Mouse (Mus musculus) kidney, postnatal 25 days (tissue): ENCODE measurements around the gene Gtf2h1.
A peak's percentile ranks its signal among the peaks of the same experiment; 100 is the strongest.

Source experiments
- DNase-seq, 2 experiments: peaks; one replicate each; pipeline ENCODE4 v3.0.0; 2021; ENCODE audit warnings: mixed read lengths in 2 of 2

The Gtf2h1 gene

GRCm38 (mm10) chr7:46795287-46796205, at the start of gene Gtf2h1, which contains the start of gene Hps5:
Gtf2h1 (plus strand) TSS chr7:46796103.
Hps5 (minus strand) TSS chr7:46796064.
- DNase-seq: peak; percentile 99

DNA sequence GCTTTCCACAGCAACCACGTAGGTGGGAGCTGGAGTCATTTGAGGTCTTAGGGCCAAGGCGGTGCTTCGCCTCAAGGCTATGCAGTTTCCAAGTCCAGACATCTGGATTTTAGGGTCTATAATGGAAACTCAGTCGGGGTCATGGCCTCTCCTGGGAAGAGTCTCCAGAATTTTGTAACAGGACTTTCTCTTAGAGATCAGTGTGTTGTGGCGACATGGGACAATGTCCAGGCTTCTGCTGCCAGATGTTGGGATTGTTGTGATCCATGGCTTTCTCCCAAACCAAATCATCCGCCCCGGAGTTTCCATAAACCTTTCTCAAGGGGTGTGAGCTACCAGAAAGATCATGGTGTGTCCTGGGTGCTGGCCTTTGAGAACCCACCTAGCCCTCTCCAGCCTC, 49.5 kb upstream of the Gtf2h1 start:
- no peak for DNase-seq

DNA sequence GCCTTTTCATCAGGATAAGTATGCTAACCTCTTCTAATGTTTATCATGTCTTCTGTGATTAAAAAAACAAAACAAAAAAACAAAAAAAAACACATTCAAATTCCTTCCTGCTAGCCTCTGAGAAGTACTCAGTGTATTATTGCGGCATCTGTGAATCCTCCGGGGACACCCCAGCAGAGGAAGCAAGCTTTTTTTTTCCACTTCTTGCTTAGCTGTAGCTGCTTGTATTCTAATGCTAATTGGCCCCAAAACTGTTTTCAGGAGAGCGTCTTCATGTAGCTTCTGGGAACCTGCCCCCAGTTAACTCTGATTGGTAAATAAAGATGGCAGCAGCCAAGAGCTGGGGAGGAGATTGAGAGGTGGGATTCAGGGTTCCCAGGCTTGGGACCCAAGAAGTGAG, 47.4 kb upstream of the Gtf2h1 start:
- no peak for DNase-seq

GRCm38 (mm10) chr7:46751490-46751889, 44.4 kb upstream of the Gtf2h1 start, which contains the start of gene Saa2:
Saa2 (plus strand) TSS chr7:46751790.
- DNase-seq: no peak

DNA sequence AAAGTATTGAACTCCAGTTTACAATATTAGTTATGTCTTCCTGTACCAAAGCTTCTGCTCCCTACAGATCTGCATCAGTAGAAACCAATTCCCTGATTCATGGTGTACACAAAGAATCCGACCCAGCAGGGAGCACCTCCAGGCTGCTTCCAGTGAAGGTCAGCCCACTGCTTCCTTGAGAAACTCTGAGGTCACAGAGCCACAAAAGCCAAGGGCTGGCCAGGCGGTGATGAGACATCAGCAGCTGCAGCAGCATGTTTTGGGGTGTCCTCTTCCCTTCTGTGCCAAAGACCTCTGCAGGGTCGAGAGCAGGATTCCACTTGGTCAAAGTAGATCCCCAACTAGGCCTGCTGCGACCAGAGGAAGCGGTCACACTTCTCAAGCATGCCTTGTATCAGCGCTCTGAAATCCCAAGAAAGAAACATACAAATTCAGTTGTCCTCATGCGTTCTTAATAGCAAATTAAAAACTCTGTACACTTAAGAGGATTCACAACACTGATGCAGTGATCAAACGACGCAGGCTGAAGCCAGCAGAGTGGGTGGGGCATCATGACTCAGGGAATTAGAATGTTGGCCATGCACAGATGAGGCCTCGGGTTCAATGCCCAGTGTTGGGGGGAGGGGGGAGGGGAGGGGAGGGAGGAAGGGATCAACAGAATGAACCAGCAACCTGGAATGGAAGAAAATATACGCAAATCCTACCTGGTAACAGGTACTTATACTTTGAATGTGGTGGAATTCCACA, 34.7 kb upstream of the Gtf2h1 start:
- no peak for DNase-seq

DNA sequence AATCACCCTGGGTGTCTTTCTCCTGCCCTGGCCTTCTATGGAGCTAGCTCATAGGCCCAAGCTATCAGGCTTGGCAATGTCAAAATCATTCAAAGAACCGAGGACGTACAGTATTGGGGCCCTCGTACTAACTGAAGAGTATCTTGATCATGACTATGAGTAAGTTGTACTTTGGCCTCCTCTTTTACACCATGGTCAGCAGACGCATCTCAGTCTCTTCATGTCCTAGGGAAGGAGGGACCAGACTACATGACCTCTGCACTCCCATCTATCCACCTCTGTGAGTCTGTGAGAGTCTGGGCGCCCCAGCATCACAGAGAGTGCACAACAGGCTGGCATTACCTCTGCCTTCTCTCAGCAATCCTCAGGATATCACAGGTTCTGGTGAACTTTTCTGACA, 33.3 kb upstream of the Gtf2h1 start:
- no peak for DNase-seq

GRCm38 (mm10) chr7:46764672-46765071, 31.2 kb upstream of the Gtf2h1 start:
- no peak for DNase-seq

GRCm38 (mm10) chr7:46767371-46767770, 28.5 kb upstream of the Gtf2h1 start:
- DNase-seq: no peak

DNA sequence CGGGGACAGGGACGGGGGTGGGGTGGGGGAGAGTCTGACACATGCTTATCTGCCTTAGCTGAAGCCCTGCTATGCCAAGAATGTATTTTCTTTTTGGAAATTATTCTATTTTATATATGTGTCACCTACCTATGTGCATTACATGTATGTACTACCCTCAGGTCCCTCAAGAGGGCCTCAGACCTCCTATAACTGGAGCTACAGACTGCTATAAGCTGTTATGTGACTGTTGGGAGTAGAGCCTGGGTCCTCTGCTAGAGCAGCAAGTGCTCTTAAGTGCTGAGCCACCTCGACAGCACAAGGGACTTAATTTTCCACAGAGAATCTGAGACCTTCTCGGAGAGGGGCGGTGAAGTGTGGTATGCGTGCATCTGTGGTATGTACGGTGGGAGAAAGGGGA, 27.5 kb upstream of the Gtf2h1 start:
- DNase-seq: no peak

GRCm38 (mm10) chr7:46770706-46771105, 25.2 kb upstream of the Gtf2h1 start:
- peak; percentile 48 to 69 for DNase-seq

GRCm38 (mm10) chr7:46789177-46789849, 6.6 kb upstream of the Gtf2h1 start:
- DNase-seq: no peak

DNA sequence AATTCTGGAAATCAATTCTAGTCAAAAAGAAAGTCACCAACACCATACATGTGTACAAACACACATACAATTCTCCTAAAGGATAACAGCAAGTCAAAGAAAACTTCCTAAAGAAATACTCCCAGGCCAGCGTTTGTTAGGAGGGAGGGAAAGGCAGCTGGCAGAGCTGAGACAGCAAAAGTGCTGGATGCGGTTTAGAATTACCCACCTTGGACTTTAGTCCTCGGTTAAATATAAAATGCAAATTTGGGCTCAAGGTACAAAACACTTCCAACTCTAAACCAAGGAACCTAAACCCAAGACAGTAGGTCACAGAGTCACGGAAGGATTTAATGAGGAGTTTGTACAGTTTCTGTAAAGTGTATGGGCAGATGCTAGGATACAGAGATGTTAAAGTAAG, 2.0 kb upstream of the Gtf2h1 start:
- peak; percentile 13 to 56 for DNase-seq

DNA sequence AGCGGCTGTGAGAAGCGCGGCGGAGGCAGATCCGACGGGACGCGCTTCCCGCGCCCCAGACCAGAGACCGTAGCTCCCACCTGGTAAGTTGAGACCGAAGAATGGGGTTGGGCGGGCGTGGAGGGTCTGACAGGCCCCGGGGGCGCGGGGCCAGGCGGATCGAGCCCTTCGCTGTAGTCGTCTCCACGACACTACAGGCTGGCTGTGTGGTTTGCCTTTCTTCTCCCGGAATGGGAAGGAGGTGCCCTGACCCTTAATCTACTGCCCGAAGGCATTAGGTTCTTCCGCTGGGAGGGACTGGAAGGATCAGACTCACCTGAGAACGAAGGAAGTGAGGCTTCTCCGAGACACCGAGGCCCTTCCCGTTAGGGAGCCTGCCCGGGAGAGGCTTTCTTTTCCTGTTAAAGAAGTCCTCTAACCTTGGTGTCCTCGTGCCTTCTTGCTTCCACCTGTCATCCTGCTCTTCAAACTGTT, 340 bp downstream of the Gtf2h1 start:
- DNase-seq: peak in 1 of 2 experiments; percentile 9

GRCm38 (mm10) chr7:46796779-46797178, 876 bp downstream of the Gtf2h1 start:
- no peak for DNase-seq

DNA sequence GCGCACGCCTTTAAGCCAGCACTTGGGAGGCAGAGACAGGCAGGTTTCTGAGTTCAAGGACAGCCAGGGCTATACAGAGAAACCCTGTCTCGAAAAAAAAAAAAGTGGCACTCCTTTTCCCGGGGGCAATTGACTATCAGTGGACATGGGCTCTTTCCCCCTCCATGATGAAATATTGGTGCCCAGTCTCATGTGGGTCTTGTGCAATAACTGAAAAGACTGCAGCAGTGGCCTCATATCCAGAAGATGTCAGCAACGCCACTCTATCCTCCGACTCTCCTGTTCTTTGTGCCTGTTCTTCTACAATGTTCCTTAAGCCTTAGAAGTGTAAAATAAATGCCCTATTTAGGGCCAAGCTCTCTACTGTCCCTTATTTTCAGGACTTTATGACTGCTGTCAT, 14.4 kb downstream of the Gtf2h1 start:
- DNase-seq: no peak

DNA sequence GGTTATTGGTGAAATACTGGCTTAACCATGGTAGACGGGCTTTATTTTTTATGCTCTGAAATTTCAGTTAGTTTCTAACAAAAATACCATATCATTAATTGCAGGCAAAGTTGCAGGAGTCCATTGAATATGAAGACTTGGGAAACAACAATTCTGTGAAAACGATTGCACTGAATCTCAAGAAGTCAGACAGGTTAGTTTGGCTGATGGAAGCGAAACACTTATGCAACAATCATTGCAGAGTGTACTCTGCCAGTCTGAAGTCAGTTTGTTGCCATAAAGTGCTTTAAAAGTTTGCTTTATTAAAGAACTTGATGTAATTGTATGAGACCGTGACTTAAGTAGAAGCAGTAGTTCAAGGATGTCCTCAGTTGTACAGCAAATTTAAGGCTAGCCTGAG, 18.1 kb downstream of the Gtf2h1 start:
- no peak for DNase-seq

DNA sequence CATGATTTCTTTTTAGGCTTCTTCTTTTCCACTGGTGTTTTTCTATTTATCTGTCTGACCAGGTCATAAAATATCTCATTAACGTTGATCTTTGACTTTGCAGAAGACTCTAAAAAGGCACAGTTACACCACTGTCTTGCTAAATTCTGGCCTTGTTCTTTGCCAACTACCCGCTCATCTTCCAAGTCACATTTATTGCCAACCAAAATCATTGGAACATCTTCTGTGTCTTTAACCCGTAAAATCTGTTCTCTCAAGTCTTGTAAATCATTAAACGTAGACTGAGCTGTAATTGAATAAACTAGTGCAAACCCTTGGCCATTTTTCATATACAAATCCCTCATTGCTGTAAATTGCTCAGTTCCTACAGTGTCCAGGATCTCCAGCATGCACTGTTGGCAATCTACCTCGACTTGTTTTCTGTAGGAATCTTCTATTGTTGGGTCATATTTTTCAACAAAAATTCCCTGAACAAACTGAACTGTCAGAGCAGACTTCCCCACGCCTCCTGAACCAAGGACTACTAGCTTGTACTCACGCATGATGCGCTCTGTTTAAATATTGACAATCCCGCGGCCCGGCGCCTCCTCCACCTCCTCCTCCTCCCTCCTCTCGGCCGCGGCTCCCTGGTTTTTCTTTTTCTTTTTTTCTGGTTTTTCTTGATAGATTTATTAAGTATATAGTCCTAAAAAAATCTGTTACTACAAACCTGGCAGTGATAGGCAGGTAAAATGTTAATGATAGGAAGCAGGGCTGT, 25.2 kb downstream of the Gtf2h1 start:
- peak; percentile 63 to 79 for DNase-seq

- peak; percentile 56 to 76 for DNase-seq
Observed at GRCm38 (mm10) chr7:46827046-46827802, 31.3 kb downstream of the Gtf2h1 start.

GRCm38 (mm10) chr7:46827803-46828184, 31.9 kb downstream of the Gtf2h1 start:
- no peak for DNase-seq

DNA sequence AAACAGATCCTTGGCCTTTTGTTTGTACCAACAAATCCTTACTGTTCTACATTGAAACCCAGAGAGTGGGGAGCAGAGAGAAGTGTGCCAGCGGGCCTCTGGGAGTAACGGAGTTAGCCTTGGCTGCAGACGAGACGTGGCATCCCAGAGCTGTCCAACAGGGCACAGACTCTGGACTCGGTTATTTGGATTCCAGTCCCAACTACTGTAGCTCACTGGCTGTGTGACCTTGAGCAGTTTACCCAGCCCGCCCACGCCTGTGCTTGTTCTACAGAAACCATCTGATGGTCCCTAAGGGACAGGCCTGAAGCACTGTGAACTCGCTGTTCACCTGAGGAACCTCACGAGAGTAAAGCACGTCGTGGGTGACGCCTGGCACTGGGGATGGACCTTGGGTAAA, 34.0 kb downstream of the Gtf2h1 start:
- peak; percentile 43 to 70 for DNase-seq

DNA sequence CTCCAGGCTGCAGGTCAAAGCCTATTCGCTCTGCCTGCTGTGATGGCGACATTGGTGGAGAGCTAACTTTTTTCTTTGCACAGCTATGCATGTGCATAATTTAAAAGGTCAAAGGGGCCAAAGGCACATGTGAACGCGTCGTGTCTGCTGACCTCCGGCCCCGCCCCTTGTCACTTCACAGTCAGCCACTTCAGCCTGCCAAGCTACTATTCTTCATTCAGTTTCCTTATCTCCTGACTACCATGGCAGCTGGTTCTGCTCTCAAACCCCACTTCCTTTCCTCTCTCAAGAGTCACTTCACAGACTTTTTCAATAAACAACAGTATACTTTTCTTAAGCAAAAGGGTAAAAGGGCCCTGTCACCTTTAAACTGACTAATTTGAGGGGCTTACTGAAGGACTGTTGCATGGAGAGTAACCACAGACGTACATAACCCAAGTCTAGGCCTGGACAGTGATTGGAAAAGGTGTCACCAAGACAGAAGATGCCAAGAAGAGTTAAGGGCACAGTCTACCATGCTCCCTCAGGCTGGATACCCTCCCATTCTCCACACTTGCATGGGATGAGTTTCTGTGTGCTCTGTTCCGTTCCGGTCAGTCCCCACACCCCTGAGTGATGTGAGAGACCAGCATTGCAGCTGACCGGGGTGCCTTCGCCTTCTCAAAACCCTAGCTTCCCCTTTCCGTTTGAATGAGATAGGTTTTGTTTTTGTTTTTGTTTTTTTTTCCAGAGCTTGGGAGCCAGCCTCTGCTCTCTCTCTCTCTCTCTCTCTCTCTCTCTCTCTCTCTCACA, 35.1 kb downstream of the Gtf2h1 start:
- peak in 1 of 2 experiments; percentile 54 for DNase-seq
